Mouse (Mus musculus): ENCODE measurements around the gene Ccdc40. TPM values are rescaled to one million over a fixed set of nuclear protein-coding genes. Genes with fewer than 3 reads are reported as not detected.
"Not testable (repeated sequence)": the region's sequence is repeated elsewhere in the genome, so short reads cannot be mapped to it uniquely, and the experiment has no call there.

Gene Ccdc40
- total RNA-seq, 2 experiments from 2014 or later, result 1.1 to 1.3 TPM

- intact Hi-C loops (cut with DNase I), result no loop called here
- peak; percentile 91 to 93 for DNase-seq (ENCODE audit: low spot score in 2 of 2)
Observed at GRCm38 (mm10) chr11:119267768-119268556, 39.6 kb downstream of the Ccdc40 start, which contains the start of gene Gaa. Gaa (plus strand) TSS chr11:119267887.

DNA sequence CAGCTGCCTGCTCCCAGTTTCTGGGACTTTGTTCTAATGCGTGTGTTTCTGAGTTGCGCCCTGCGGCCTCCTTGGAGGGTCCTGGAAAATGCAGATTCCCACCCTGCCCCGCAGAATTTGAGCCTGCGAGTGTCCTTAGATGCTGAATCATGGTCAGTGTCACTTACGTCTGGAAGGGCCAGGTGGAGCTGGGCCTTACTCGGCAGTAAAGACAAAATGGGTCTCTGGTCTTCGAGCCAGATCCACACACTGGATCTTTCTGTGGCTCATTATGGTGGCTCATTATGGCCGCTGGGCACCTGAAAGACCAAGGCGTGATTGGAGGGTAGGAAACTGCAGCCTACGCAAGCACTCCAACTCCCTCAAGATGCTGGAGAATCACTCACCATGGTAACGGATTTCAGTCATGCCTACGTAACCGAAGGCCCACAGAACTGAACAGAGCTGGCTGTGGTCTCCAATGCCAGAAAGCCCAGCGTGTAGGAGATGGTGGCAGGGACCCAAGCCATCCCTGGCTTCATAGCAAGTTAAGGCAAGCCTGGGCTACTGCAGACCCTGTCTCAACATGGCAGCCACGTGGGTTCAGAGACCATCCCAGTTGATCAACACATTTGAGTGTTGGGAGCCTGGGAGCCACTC lies 40.3 kb downstream of the Ccdc40 start:
- DNase-seq (ENCODE audit: low spot score in 2 of 2), result peak; percentile 63 to 73
- intact Hi-C loops (cut with DNase I), result no loop called here

DNA sequence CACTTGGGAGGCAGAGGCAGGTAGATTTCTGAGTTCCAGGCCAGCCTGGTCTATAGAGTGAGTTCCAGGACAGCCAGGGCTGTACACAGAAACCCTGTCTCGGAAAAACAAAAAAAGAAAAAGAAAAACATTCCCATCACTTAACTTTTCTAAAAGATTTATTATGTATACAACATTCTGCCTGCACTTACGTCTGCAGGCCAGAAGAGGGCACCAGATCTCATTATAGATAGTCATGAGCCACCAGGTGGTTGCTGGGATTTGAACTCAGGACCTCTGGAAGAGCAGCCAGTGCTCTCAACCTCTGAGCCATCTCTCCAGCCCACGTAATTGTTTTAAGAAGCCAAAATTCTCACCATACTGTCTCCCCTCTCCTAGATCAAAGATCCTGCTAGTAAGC lies 44.1 kb downstream of the Ccdc40 start:
- DNase-seq (ENCODE audit: low spot score in 2 of 2); intact Hi-C loops (cut with DNase I): not testable (repeated sequence)

- intact Hi-C loops (cut with DNase I), result no loop called here
Observed at GRCm38 (mm10) chr11:119273186-119273930, 45.0 kb downstream of the Ccdc40 start.

GRCm38 (mm10) chr11:119281030-119281429 lies 52.7 kb downstream of the Ccdc40 start:
- intact Hi-C loops (cut with DNase I), result no loop called here
- DNase-seq (ENCODE audit: low spot score in 2 of 2), result no peak

More at GRCm38 (mm10) chr11:119273186-119273930, 45.0 kb downstream of the Ccdc40 start:
- no peak for DNase-seq (ENCODE audit: low spot score in 2 of 2)

DNA sequence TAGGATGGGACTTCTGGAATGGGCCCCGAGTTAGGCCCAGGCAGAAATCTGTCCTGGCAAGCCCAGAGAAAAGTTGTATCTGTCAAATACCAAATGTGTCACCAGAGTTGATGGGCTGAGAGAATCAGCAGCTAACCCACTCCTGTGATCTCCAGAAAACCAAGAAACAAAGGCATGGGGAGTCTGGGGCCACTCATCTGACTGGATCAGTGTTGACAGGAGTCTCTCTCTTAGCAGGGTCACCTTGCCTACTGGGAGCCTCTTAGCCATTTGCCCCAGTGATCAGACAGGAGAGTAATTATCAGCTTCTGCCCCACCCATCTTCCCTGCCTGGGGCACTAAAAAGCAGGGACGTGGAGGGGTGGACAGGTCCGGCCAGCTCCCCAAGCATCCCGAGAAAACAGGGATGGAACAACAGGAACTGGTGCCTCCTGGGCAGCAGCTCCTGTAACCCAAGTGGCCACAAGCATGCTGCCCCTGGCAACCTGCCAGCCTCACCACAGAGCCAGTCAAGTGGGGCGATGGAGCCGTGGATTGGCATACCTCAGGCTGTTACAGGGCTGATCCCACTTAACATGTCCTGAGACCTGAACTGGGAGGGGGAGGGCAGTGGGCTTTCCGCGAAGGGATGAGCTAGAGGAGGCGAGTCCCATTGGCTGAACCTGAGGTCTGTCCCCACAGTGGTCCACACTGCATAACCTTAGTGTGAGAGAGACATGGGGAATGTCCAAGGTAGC lies 57.6 kb downstream of the Ccdc40 start:
- DNase-seq (ENCODE audit: low spot score in 2 of 2), result no peak

GRCm38 (mm10) chr11:119287207-119287992 lies 59.0 kb downstream of the Ccdc40 start:
- intact Hi-C loops (cut with DNase I), result no loop called here
- peak in 1 of 2 experiments; percentile 22 for DNase-seq (ENCODE audit: low spot score in 2 of 2)

More for the DNA sequence above, 57.6 kb downstream of the Ccdc40 start:
- intact Hi-C loops (cut with DNase I), result no loop called here

DNA sequence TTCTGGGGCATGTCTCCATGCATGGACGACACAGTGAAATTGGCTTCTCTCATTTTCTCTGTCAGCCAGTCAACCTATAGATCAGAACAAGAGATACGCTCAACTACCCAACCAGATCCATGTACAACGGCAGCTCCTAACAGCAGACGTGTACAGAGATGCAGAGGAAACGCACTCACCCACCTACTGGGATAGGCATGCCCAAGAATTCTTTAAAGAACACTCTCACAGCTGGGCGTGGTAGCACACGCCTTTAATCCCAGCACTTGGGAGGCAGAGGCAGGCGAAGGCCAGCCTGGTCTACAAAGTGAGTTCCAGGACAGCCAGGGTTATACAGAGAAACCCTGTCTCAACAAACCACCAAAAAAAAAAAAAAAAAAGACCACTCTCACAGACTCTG lies 64.5 kb downstream of the Ccdc40 start:
- intact Hi-C loops (cut with DNase I); DNase-seq (ENCODE audit: low spot score in 2 of 2): not testable (repeated sequence)

- intact Hi-C loops (cut with DNase I), result loop anchor here (2.0 kb wide), 1 partner anchor 193 kb away; the partner anchor contains the start of gene Endov
- no peak for DNase-seq (ENCODE audit: low spot score in 2 of 2)
Observed at GRCm38 (mm10) chr11:119297996-119298395, 69.6 kb downstream of the Ccdc40 start.

GRCm38 (mm10) chr11:119298917-119299316 lies 70.5 kb downstream of the Ccdc40 start:
- intact Hi-C loops (cut with DNase I), result loop anchor here (2.0 kb wide), 1 partner anchor 192 kb away; the partner anchor contains the start of gene Endov

DNA sequence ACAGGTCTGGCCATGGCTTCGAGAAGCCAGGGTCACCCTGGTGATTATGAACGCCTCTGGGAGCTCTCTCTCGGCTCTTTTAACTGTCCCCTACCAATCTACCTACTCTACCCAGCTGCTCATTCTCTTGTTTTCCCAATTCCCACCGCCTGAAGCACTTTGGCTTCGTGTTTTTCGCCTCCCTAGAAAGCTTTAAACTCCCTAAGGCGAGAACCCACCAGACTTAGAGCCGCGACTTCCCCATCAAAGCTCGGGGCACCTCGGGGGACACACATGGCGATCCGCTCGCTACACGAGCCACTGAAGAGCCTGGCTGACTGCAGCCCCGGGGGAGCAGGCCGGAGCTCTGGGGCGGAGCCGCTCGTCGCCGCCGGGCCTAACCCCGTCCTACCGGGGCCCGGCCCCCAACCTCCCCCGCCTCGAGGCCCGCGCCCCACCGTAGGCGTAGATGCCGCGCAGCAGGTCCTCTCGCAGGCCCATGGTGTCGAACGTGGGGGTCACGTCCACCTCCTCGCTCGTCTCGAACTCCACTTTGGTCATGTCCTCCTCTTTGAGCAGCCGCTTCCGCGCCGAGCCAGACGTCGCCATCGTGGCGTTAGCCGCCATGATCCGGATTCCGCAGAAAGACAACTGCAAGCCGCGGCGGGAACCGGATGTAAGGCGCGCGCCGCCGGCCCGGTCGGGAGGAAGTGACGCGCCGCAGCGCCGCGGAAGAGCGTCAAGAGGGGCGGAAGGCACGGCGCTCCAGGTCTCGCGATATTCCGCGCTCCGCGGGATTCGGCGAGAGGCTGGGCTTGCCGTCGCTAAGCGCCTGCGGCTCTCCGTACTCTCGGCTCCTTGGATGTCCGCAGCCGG lies 71.2 kb downstream of the Ccdc40 start, which contains the start of gene Eif4a3:
Gene Eif4a3, minus strand, starts transcription at position 699 of the 855 bp plus-strand sequence.
- intact Hi-C loops (cut with DNase I), result loop anchor here (2.0 kb wide), 1 partner anchor 191 kb away; the partner anchor contains the start of gene Endov
- DNase-seq (ENCODE audit: low spot score in 2 of 2), result peak; percentile 94 to 95

More at GRCm38 (mm10) chr11:119298917-119299316, 70.5 kb downstream of the Ccdc40 start:
- no peak for DNase-seq (ENCODE audit: low spot score in 2 of 2)

GRCm38 (mm10) chr11:119300246-119300935 lies 72.0 kb downstream of the Ccdc40 start:
- intact Hi-C loops (cut with DNase I), result no loop called here
- no peak for DNase-seq (ENCODE audit: low spot score in 2 of 2)

DNA sequence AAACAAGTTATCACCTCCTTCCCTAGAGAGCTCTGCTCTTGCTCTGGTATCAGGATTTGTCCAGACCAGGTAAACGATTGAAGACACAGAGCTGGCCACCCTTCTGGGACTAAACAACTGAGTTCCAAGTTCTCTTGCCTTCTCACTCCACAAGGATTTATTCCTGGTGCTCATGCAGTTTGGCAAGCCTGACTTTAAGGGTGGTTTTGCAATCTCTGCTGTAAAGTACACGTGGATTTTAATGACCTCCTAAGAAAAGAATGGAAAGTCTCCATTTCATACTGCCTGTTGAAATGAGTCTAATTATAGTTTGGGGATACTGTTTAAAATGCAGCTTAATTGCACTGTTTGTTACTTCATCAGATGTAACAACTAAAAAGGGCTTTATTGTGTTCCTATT lies 72.6 kb downstream of the Ccdc40 start:
- no peak for DNase-seq (ENCODE audit: low spot score in 2 of 2)
- intact Hi-C loops (cut with DNase I), result no loop called here

DNA sequence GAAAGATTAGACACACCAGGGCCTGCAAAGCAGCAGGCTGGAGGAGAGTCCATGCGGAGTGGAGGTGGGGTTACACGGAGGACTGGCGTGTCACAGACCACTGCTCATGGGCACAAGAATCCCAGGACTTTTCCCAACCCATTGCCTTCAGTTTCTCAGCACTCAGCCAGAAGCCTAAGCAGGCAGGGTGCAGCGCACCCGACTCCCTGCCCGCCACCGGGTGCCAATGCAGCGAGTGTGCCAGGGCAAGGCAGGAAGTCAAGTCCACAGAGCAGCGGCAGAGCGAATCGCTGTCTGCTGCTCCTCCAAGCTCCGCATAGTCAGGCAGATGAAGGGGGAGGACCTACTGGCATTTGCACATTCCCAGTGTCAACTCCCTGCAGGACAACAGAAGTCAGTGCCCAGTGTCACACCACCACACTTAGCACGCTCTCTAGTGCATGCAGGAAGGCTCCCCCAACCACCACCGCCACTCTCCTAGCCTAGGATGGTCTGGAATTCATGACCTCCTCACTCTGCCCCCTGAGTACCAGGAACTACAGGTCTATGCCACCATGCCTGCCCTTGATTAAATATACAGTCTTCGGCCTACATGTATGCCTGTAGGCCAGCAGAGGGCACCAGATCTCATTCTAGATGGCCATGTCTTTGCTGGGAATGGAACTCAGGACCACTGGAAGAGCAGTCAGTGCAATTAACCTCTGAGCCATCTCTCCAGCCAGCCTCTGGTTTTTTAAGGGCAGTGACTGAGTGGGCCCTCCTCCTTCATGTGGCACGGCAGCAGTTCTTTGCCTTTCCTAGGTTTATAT lies 76.7 kb downstream of the Ccdc40 start:
- DNase-seq (ENCODE audit: low spot score in 2 of 2), result no peak
- intact Hi-C loops (cut with DNase I), result loop anchor here (5.0 kb wide), 1 partner anchor 57 kb away; no protein-coding TSS in a partner anchor

- intact Hi-C loops (cut with DNase I), result loop anchor here (5.0 kb wide), 1 partner anchor 55 kb away; no protein-coding TSS in a partner anchor
- no peak for DNase-seq (ENCODE audit: low spot score in 2 of 2)
Observed at GRCm38 (mm10) chr11:119306762-119307657, 78.6 kb downstream of the Ccdc40 start.
